Mouse (Mus musculus): ENCODE measurements around the gene Prss53. TPM values are rescaled to one million over a fixed set of nuclear protein-coding genes. Genes with fewer than 3 reads are reported as not detected.

Prss53 gene
- polyA plus RNA-seq (2012; rRNA removed; ENCODE audit: low replicate concordance), result 4.5 and 6.8 TPM in 2 replicates

GRCm38 (mm10) chr7:127890798-127891197 is at the start of gene Prss53:
Gene Prss53, minus strand, starts transcription at chr7:127890970.

GRCm38 (mm10) chr7:127929923-127930322 is 39.2 kb upstream of the Prss53 start, which contains the start of gene Prss8:
Gene Prss8, minus strand, starts transcription at chr7:127930104.

DNA sequence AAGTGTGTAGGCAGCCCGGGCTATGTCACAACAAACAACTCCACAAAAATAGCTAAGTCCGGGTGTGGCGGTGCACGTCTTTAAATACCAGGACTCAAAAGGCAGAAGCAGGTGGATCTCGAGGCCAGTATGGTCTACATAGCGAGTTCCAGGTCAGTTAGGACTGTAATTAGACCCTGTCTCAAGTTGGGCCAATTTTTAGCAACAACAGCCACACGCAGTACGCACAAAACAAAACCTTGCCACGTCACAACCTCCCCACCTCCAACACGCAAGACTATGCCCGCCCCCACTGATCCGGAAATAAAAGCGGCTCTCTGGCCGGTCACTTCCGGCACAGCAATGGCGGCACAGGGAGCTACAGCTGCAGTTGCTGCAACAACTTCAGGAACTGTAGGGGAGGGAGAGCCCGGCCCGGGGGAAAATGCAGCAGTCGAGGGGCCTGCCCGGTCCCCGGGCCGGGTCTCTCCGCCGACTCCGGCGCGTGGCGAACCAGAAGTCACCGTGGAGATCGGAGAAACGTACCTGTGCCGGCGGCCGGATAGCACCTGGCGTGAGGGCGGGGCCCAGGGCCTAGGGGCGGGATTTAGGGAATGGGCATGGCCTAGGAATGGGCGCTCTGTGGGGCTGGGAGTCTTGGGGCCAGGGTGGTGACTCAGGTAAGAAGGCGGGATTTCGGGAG is 21.6 kb upstream of the Prss53 start, which contains the start of gene Kat8:
Kat8 (plus strand) TSS at position 327 of the 682 bp plus-strand sequence.

DNA sequence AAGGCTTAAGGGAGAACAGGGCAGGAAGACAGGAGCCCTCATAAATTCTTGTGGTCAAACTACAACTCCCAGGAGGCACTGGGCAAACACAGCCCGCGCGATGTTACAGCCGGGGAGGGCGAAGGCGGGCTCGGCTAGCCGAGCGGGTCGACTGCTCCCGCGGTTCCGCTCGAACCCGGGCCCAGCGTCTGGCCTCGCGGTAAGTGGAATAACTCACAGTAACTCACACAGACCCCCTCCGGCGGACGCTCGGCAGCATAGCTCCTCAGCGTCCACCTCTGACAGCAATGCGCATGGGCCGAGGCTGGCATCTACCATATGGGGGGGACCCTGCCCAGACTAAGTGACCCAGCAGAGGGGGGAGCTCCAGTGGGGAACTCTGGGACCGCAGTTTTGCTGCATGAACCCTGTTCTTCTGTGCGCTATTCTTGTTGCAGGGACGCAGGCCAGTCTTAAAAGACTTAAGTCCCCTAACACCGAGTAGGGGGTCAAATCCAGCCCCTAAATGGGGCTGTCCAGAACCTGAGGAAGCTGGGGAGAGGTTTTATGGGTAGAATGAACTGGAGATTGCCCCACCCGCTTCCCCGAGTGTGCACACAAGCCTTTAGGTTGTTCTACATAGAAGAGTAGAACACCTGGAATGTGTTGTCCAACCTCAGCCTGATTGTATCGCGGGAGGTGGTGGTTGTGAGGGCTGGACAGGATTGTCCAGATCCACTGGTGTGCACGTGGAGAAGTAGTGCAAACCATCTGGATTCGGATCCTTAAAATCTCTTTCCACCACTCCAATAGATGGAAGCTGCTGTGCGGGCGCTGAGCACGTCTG is 13.4 kb upstream of the Prss53 start, which contains the start of gene Bckdk:
Bckdk (plus strand) TSS at position 112 of the 826 bp plus-strand sequence.

DNA sequence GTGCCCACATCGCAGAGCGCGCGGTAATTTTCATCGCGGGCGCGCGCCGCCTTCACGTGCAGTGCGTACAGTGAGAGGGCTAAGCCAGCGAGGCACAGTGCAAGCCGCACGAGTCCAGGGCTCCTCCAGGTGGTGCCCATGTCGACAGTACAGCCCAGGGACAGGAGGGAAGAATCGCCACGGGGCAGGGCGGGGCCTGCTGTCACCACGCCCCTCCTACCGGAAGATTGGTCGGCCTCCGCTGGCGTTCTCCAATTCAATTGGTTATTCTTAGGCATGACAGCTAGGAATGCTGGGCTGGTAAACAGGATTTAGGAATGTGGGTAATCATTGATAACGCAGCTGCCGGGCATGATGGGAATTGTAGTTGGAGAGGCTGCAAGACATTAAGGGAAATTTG is 4.7 kb upstream of the Prss53 start, which contains the start of the genes Gm21974 and Vkorc1:
Gm21974 (minus strand) TSS at position 13 of the 400 bp plus-strand sequence.
Vkorc1 (minus strand) TSS at position 176 of the 400 bp plus-strand sequence.

GRCm38 (mm10) chr7:127876467-127877348 is 14.1 kb downstream of the Prss53 start, which contains the start of gene Zfp668:
Gene Zfp668, minus strand, starts transcription at chr7:127876828.

DNA sequence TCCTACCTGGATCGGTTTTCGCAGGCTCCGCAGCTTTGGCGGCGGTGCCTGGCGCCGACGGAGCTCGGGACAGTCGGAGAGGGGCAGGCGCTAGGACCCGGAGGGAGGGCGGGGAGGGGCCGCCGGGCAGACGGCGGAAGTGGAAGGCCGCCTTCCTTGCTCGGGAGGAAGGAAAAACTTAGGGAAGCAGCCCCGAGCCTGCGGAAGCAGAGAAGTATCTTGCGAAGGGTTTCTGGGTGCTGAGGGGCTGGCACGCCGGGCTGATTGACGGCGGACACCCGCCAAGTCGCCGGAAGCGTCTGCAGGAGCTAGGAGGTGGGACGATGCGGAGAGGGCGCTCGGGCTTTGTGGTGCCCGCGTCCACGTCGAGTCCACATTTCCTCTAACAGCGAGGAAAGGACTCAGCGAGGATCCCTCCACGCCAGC is 14.7 kb downstream of the Prss53 start, which contains the start of gene Zfp646:
Zfp646 (plus strand) TSS at position 181 of the 426 bp plus-strand sequence.

Other genes with a start within 250 kb of the Prss53 start
- gene Bcl7c, start 182.0 kb downstream of the Prss53 start, polyA plus RNA-seq (2012; rRNA removed; ENCODE audit: low replicate concordance), result 14.7 and 42.1 TPM in 2 replicates
- 27.0 and 30.5 TPM in 2 replicates for gene Ctf1, start 178.2 kb downstream of the Prss53 start, polyA plus RNA-seq (2012; rRNA removed; ENCODE audit: low replicate concordance)
- gene Ctf2, start 158.8 kb downstream of the Prss53 start, polyA plus RNA-seq (2012; rRNA removed; ENCODE audit: low replicate concordance), result not detected in 2 replicates
- gene Fbxl19, start 146.4 kb downstream of the Prss53 start, polyA plus RNA-seq (2012; rRNA removed; ENCODE audit: low replicate concordance), result 21.7 and 47.3 TPM in 2 replicates
- gene Orai3, start 121.2 kb downstream of the Prss53 start, polyA plus RNA-seq (2012; rRNA removed; ENCODE audit: low replicate concordance), result 59.8 and 66.6 TPM in 2 replicates
- 9.4 and 14.6 TPM in 2 replicates for gene Setd1a, start 114.3 kb downstream of the Prss53 start, polyA plus RNA-seq (2012; rRNA removed; ENCODE audit: low replicate concordance)
- not detected in 2 replicates for gene Gm49388, start 105.4 kb downstream of the Prss53 start, polyA plus RNA-seq (2012; rRNA removed; ENCODE audit: low replicate concordance)
- 113 and 134 TPM in 2 replicates for gene Hsd3b7, start 90.4 kb downstream of the Prss53 start, polyA plus RNA-seq (2012; rRNA removed; ENCODE audit: low replicate concordance)
- 76.6 and 81.0 TPM in 2 replicates for gene Stx4a, start 66.7 kb downstream of the Prss53 start, polyA plus RNA-seq (2012; rRNA removed; ENCODE audit: low replicate concordance)
- gene Stx1b, start 66.4 kb downstream of the Prss53 start, polyA plus RNA-seq (2012; rRNA removed; ENCODE audit: low replicate concordance), result 18.3 and 29.9 TPM in 2 replicates
- 18.1 and 26.0 TPM in 2 replicates for gene Zfp646, start 14.7 kb downstream of the Prss53 start, polyA plus RNA-seq (2012; rRNA removed; ENCODE audit: low replicate concordance)
- gene Zfp668, start 14.1 kb downstream of the Prss53 start, polyA plus RNA-seq (2012; rRNA removed; ENCODE audit: low replicate concordance), result 5.9 and 11.9 TPM in 2 replicates
- not detected in 2 replicates for gene Gm21974, start 4.5 kb upstream of the Prss53 start, polyA plus RNA-seq (2012; rRNA removed; ENCODE audit: low replicate concordance)
- 248 and 313 TPM in 2 replicates for gene Vkorc1, start 4.6 kb upstream of the Prss53 start, polyA plus RNA-seq (2012; rRNA removed; ENCODE audit: low replicate concordance)
- gene Bckdk, start 13.1 kb upstream of the Prss53 start, polyA plus RNA-seq (2012; rRNA removed; ENCODE audit: low replicate concordance), result 125 and 251 TPM in 2 replicates
- 13.4 and 25.0 TPM in 2 replicates for gene Kat8, start 21.5 kb upstream of the Prss53 start, polyA plus RNA-seq (2012; rRNA removed; ENCODE audit: low replicate concordance)
- gene Prss8, start 39.1 kb upstream of the Prss53 start, polyA plus RNA-seq (2012; rRNA removed; ENCODE audit: low replicate concordance), result 27.2 and 27.4 TPM in 2 replicates
- 31.6 and 38.5 TPM in 2 replicates for gene Prss36, start 55.8 kb upstream of the Prss53 start, polyA plus RNA-seq (2012; rRNA removed; ENCODE audit: low replicate concordance)
- 234 and 274 TPM in 2 replicates for gene Fus, start 76.5 kb upstream of the Prss53 start, polyA plus RNA-seq (2012; rRNA removed; ENCODE audit: low replicate concordance)
- 66.4 and 86.7 TPM in 2 replicates for gene Pycard, start 102.9 kb upstream of the Prss53 start, polyA plus RNA-seq (2012; rRNA removed; ENCODE audit: low replicate concordance)
- 0.69 and 38.4 TPM in 2 replicates for gene Trim72, start 113.0 kb upstream of the Prss53 start, polyA plus RNA-seq (2012; rRNA removed; ENCODE audit: low replicate concordance)
- 36.0 and 38.8 TPM in 2 replicates for gene Itgam, start 171.7 kb upstream of the Prss53 start, polyA plus RNA-seq (2012; rRNA removed; ENCODE audit: low replicate concordance)
- gene Gm49368, start 171.7 kb upstream of the Prss53 start, polyA plus RNA-seq (2012; rRNA removed; ENCODE audit: low replicate concordance), result 0.11 and 0.47 TPM in 2 replicates
- gene Itgax, start 238.6 kb upstream of the Prss53 start, polyA plus RNA-seq (2012; rRNA removed; ENCODE audit: low replicate concordance), result 7.6 TPM in 2 replicates

All from mammary gland, adult 2 months (tissue).